Mouse (Mus musculus) embryonic stem cell, embryonic (primary cell): Measurements from ENCODE around the gene Lbhd2.

Source experiments
- CTCF ChIA-PET, 4 experiments: fragments of 300-600 bp in 2 of 4; fragments of 350-600 bp in 2 of 4; sonication (Branson Sonifier 250); formaldehyde crosslinking; loops; one replicate each; lab custom pipeline; 2022; ENCODE audit warnings: inconsistent platforms in 2 of 4; lab: Charles Lee
- POLR2A ChIA-PET, 4 experiments: fragments of 300-600 bp in 2 of 4; fragments of 350-600 bp in 2 of 4; sonication (Branson Sonifier 250); formaldehyde crosslinking; loops; one replicate each; lab custom pipeline; 2022; ENCODE audit warnings: antibody characterized with exemption in 4 of 4, inconsistent platforms in 1 of 4; lab: Charles Lee

The Lbhd2 gene

GRCm38 (mm10) chr12:111422852-111423251 lies 16.2 kb downstream of the Lbhd2 start:
- POLR2A ChIA-PET: interaction anchor here in 3 of 4 experiments (0.5 to 2.7 kb wide), 11 partner anchors 10 to 384 kb away, joined by 3 to 8 read pairs (median 4); partner anchors contain the start of genes Lbhd2 (in 1 of the 3), Rcor1 (in 1 of the 3) and Tnfaip2 (in 1 of the 3)
- CTCF ChIA-PET: interaction anchor here in 2 of 4 experiments (0.9 to 6.3 kb wide), 13 partner anchors 9 to 150 kb away, joined by 4 to 116 read pairs (median 15); partner anchors contain the start of gene Lbhd2 (in 1 of the 2)

- POLR2A ChIA-PET: interaction anchor here in 3 of 4 experiments (0.6 to 2.7 kb wide), 13 partner anchors 8 to 384 kb away, joined by 3 to 8 read pairs (median 4); partner anchors contain the start of genes Eif5 (in 1 of the 3), Lbhd2 (in 1 of the 3), Rcor1 (in 1 of the 3) and Tnfaip2 (in 1 of the 3)
- CTCF ChIA-PET: interaction anchor here (0.6 to 6.3 kb wide), 31 partner anchors 12 to 150 kb away, joined by 3 to 116 read pairs (median 5); partner anchors contain the start of genes Lbhd2 (in 1 of the 4) and Tnfaip2 (in 1 of the 4)
These were observed 17.0 kb downstream of the Lbhd2 start for GRCm38 (mm10) chr12:111423570-111424129.

GRCm38 (mm10) chr12:111424547-111424946 lies 17.9 kb downstream of the Lbhd2 start:
- POLR2A ChIA-PET: interaction anchor here in 3 of 4 experiments (0.6 to 2.2 kb wide), 14 partner anchors 9 to 239 kb away, joined by 3 to 10 read pairs (median 5); partner anchors contain the start of genes Eif5 (in 1 of the 3), Lbhd2 (in 1 of the 3) and Tnfaip2 (in 1 of the 3)
- CTCF ChIA-PET: interaction anchor here (0.5 to 6.3 kb wide), 38 partner anchors 8 to 151 kb away, joined by 3 to 116 read pairs (median 12); partner anchors contain the start of genes Exoc3l4 (in 1 of the 4), Lbhd2 (in 1 of the 4) and Tnfaip2 (in 1 of the 4)

GRCm38 (mm10) chr12:111425258-111425657 lies 18.6 kb downstream of the Lbhd2 start:
- POLR2A ChIA-PET: interaction anchor here (0.7 to 2.2 kb wide), 26 partner anchors 8 to 247 kb away, joined by 3 to 10 read pairs (median 4); partner anchors contain the start of genes Eif5 (in 2 of the 4), Exoc3l4 (in 2 of the 4), Ckb (in 1 of the 4) and Lbhd2 (in 1 of the 4)
- CTCF ChIA-PET: interaction anchor here (0.5 to 6.3 kb wide), 123 partner anchors 8 to 1795 kb away, joined by 3 to 116 read pairs (median 6); partner anchors contain the start of genes Tnfaip2 (in 3 of the 4), Exoc3l4 (in 2 of the 4), Cdc42bpb (in 1 of the 4) and Eif5 (in 1 of the 4)

GRCm38 (mm10) chr12:111425789-111426460 lies 19.3 kb downstream of the Lbhd2 start:
- POLR2A ChIA-PET: interaction anchor here (0.6 to 2.2 kb wide), 33 partner anchors 9 to 1006 kb away, joined by 3 to 10 read pairs (median 4); partner anchors contain the start of genes Eif5 (in 2 of the 4), Exoc3l4 (in 2 of the 4), Tnfaip2 (in 2 of the 4) and Ckb (in 1 of the 4)
- CTCF ChIA-PET: interaction anchor here (0.5 to 6.3 kb wide), 151 partner anchors 8 to 1795 kb away, joined by 3 to 116 read pairs (median 5); partner anchors contain the start of genes Exoc3l4 (in 4 of the 4), Tnfaip2 (in 4 of the 4), Cdc42bpb (in 1 of the 4) and Eif5 (in 1 of the 4)

DNA sequence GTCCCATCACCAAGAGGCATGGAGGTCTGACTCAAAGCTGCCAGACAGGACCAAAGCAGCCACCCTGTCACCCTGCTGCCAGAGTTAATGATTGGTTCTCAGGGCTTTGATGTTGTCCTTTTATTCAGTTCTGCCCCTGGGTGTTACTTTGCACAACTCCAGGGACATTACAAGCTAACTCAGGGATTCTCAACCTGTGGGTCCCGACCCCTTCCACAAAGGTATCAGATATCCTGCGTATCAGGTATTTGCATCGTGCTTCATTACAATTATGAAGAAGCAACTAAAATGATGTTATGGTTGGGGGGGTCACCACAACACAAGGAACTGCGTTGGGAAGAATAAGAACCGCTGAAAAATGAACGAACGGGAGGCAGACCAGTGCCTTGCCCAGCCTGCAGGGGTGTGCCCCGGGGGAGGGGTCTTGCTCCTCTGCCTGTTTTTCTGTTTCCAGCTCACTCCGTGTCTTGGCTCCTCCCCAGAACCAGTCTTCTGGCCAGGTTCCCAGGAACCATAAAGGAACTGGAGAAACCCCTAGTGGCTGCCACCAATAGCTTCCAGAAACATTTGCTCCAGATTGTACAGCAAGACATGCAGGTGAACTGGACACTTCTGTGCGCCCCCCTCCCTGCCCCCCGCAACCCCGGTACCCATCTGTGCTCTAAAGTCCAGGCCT lies 21.0 kb downstream of the Lbhd2 start:
- POLR2A ChIA-PET: interaction anchor here in 2 of 4 experiments (0.7 kb wide), 2 partner anchors 27 to 59 kb away, joined by 3 to 5 read pairs; no protein-coding TSS in a partner anchor
- CTCF ChIA-PET: interaction anchor here (0.7 to 6.3 kb wide), 14 partner anchors 26 to 77 kb away, joined by 3 to 116 read pairs (median 7); no protein-coding TSS in a partner anchor

DNA sequence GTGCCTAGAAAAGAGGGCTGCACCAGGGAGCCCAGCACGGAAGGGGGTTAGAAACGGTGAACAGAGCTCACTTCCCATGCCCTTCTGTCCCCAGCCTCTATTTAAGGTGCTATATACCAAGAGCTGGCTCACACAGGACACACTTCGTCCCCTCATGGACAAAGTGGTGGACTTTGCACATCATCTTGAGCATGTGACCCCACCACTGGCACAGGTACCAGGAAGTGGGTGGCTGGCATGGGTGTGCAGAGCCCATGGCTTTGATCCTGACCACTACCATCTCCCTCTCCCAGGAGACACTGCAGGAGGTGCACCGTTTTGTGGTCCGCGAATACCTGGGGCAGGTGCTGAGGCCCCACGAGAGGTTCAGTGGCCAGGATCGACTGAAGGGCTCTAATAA lies 21.8 kb downstream of the Lbhd2 start:
- CTCF ChIA-PET: interaction anchor here in 3 of 4 experiments (0.6 to 6.3 kb wide), 13 partner anchors 10 to 1180 kb away, joined by 3 to 78 read pairs (median 3); partner anchors contain the start of gene Tnfaip2 (in 1 of the 3)

GRCm38 (mm10) chr12:111428961-111429911 lies 22.6 kb downstream of the Lbhd2 start:
- CTCF ChIA-PET: interaction anchor here in 3 of 4 experiments (0.6 to 2.2 kb wide), 13 partner anchors 9 to 226 kb away, joined by 3 to 9 read pairs (median 3); partner anchors contain the start of gene Tnfaip2 (in 1 of the 3)
- POLR2A ChIA-PET: interaction anchor here in 3 of 4 experiments (0.6 to 2.4 kb wide), 19 partner anchors 10 to 390 kb away, joined by 3 to 19 read pairs (median 4); partner anchors contain the start of genes Eif5 (in 3 of the 3) and Rcor1 (in 1 of the 3)

More for the DNA sequence above, 21.8 kb downstream of the Lbhd2 start:
- POLR2A ChIA-PET: interaction anchor here in 3 of 4 experiments (0.7 to 2.4 kb wide), 5 partner anchors 13 to 58 kb away, joined by 3 to 19 read pairs (median 4); no protein-coding TSS in a partner anchor

DNA sequence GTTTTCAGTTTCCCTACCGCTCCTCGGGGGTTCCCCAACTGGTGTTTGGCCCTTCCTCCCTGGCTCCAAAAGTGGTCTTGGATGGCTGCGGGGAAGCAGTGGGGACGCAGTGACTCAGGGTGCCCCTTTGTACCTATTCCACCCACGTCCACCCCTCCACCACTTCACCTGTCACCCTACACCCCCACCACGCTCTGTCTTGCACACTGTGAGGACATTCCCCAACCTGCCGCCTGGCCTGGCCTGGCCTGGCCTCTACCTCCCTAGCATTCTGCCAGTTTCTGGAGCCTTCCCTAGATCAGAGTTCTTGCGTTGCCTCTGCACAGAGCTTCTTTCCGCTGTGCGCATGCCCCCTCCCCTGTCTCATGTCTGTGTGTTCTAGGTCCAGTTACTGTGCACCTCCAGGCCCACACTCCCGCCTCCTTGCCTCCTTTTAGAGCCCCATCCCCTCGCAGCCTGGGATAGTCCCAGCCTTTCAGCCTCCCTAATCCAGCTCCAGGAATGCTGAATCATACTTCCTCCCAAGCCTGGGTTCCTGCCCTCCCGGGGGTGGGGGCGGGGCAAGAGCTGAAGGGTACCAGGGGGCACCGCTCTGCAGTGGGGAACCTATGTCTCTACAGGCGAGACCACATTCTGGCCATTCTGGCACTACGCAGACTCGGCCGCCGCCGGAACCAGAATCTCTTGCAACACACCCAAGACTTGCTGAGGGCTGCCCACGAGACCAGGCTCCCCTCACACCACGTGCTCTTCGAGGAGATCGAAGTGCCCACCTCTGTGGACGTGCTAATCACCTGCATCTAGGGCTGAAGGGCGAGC lies 23.6 kb downstream of the Lbhd2 start:
- ChIA-PET CTCF (interaction anchor here in 3 of 4 experiments (0.6 to 1.8 kb wide), 8 partner anchors 11 to 227 kb away, joined by 3 to 8 read pairs (median 4); no protein-coding TSS in a partner anchor), POLR2A (interaction anchor here in 3 of 4 experiments (0.5 to 2.4 kb wide), 19 partner anchors 9 to 391 kb away, joined by 3 to 19 read pairs (median 3); partner anchors contain the start of genes Eif5 (in 3 of the 3), Rcor1 (in 1 of the 3) and Tnfaip2 (in 1 of the 3))

GRCm38 (mm10) chr12:111430868-111431817 lies 24.5 kb downstream of the Lbhd2 start:
- POLR2A ChIA-PET: interaction anchor here in 3 of 4 experiments (0.5 to 1.6 kb wide), 13 partner anchors 11 to 549 kb away, joined by 3 to 6 read pairs (median 3); partner anchors contain the start of genes Eif5 (in 1 of the 3), Rcor1 (in 1 of the 3) and Tnfaip2 (in 1 of the 3)

GRCm38 (mm10) chr12:111432097-111432496 lies 25.5 kb downstream of the Lbhd2 start:
- POLR2A ChIA-PET: interaction anchor here in 2 of 4 experiments (0.9 to 1.6 kb wide), 4 partner anchors 10 to 548 kb away, joined by 3 to 6 read pairs (median 3); partner anchors contain the start of gene Tnfaip2 (in 1 of the 2)
- CTCF ChIA-PET: interaction anchor here in 1 of 4 experiments (0.6 kb wide), 1 partner anchor 37 kb away, joined by 3 read pairs; no protein-coding TSS in a partner anchor

More at GRCm38 (mm10) chr12:111430868-111431817, 24.5 kb downstream of the Lbhd2 start:
- CTCF ChIA-PET: interaction anchor here in 1 of 4 experiments (0.6 to 1.7 kb wide), 5 partner anchors 9 to 73 kb away, joined by 3 to 7 read pairs (median 4); no protein-coding TSS in a partner anchor

DNA sequence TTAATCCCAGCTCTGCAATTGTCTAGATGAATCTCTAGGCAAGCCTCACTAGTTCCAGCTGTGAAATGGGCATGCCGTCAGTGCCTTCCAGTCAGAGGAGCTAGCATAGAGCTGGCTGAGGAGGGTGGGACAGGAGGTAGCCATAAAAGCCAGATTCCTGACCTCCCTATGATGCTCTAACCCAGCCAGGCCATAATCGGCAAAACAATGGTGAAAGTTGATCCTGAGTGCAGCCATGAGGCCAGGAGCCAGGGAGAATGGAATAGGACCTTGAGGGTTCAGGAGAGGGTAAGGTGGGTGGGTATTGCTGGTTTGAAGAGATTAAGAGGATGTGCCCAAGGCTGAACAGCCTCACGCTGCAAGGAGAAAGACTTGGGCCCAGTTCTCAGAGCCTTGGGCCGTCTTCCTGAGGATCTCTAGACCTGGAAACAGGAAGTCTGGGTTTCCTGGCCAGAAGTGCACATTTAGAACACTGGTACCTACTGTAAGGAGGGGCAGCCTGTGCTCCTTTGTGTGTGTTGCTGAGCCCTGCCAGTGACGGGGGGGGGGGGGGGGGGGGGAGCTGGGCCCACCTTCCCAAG lies 26.2 kb downstream of the Lbhd2 start:
- CTCF ChIA-PET: interaction anchor here in 3 of 4 experiments (0.6 to 0.8 kb wide), 4 partner anchors 36 to 168 kb away, joined by 3 to 5 read pairs (median 4); no protein-coding TSS in a partner anchor
- POLR2A ChIA-PET: interaction anchor here in 3 of 4 experiments (0.7 to 1.5 kb wide), 4 partner anchors 9 to 118 kb away, joined by 3 to 4 read pairs (median 3); partner anchors contain the start of gene Tnfaip2 (in 1 of the 3)
